Mouse (Mus musculus) layer of hippocampus, adult 11-12 months (tissue): ENCODE data around the gene Milr1.
"Not testable (repeated sequence)": the region's sequence is repeated elsewhere in the genome, so short reads cannot be mapped to it uniquely, and the experiment has no call there.

ENCODE experiments used
- DNase-seq: peaks from one replicate; pipeline ENCODE4 v3.0.0; 2022; ENCODE audit warnings: low spot score

Gene Milr1

GRCm38 (mm10) chr11:106730714-106731113, 20.3 kb upstream of the Milr1 start:
- DNase-seq, result no peak

- DNase-seq, result no peak
Measured at GRCm38 (mm10) chr11:106736614-106737013, 14.4 kb upstream of the Milr1 start.

- DNase-seq, result peak; percentile 35
Measured at GRCm38 (mm10) chr11:106737178-106737621, 13.8 kb upstream of the Milr1 start.

GRCm38 (mm10) chr11:106739116-106739515, 11.9 kb upstream of the Milr1 start:
- no peak for DNase-seq

GRCm38 (mm10) chr11:106740724-106741123, 10.3 kb upstream of the Milr1 start:
- not testable (repeated sequence) for DNase-seq

- no peak for DNase-seq
Measured at GRCm38 (mm10) chr11:106741232-106741631, 9.8 kb upstream of the Milr1 start.

GRCm38 (mm10) chr11:106741826-106742225, 9.2 kb upstream of the Milr1 start:
- no peak for DNase-seq

- no peak for DNase-seq
Measured at GRCm38 (mm10) chr11:106742388-106742841, 8.6 kb upstream of the Milr1 start.

- DNase-seq, result no peak
Measured at GRCm38 (mm10) chr11:106744949-106745348, 6.1 kb upstream of the Milr1 start.

- DNase-seq, result not testable (repeated sequence)
Measured at GRCm38 (mm10) chr11:106749557-106750120, 1.4 kb upstream of the Milr1 start.

- DNase-seq, result no peak
Measured at GRCm38 (mm10) chr11:106750121-106750751, 790 bp upstream of the Milr1 start, which contains the start of gene Pecam1. Gene Pecam1 (minus strand): TSS chr11:106750628.

GRCm38 (mm10) chr11:106752103-106752502, 1.1 kb downstream of the Milr1 start:
- DNase-seq, result peak; percentile 37

GRCm38 (mm10) chr11:106753314-106753713, 2.3 kb downstream of the Milr1 start:
- DNase-seq, result no peak

- no peak for DNase-seq
Measured at GRCm38 (mm10) chr11:106755583-106755982, 4.6 kb downstream of the Milr1 start.

- no peak for DNase-seq
Measured at GRCm38 (mm10) chr11:106759028-106759427, 8.0 kb downstream of the Milr1 start.

- DNase-seq, result no peak
Measured at GRCm38 (mm10) chr11:106760511-106760910, 9.5 kb downstream of the Milr1 start.

GRCm38 (mm10) chr11:106762139-106762799, 11.2 kb downstream of the Milr1 start:
- DNase-seq, result peak; percentile 29

GRCm38 (mm10) chr11:106762800-106763185, 11.8 kb downstream of the Milr1 start:
- no peak for DNase-seq

- no peak for DNase-seq
Measured at GRCm38 (mm10) chr11:106766611-106767162, 15.7 kb downstream of the Milr1 start.

GRCm38 (mm10) chr11:106767516-106767915, 16.5 kb downstream of the Milr1 start:
- DNase-seq, result no peak

GRCm38 (mm10) chr11:106770195-106770974, 19.4 kb downstream of the Milr1 start:
- DNase-seq, result no peak

GRCm38 (mm10) chr11:106773061-106773460, 22.0 kb downstream of the Milr1 start:
- no peak for DNase-seq
